Mouse (Mus musculus): ENCODE results near the gene Vmn1r179.
"Not testable (repeated sequence)": the region's sequence is repeated elsewhere in the genome, so short reads cannot be mapped to it uniquely, and the experiment has no call there.

- TF ChIP-seq CTCF (IDR thresholded peaks at IDR 0.05; ENCODE audit: borderline replicate concordance, insufficient read depth, low read depth, low read length); POLR2A (IDR thresholded peaks at IDR 0.05; ENCODE audit: borderline replicate concordance, insufficient read depth, low read length): not testable (repeated sequence)
These were observed 47.5 kb downstream of the Vmn1r179 start, which contains the start of gene Vmn1r181 for GRCm38 (mm10) chr7:23974315-23974714.

All from cerebellum, adult 2 months (tissue).